Mouse (Mus musculus): Measurements from ENCODE around the gene Gm7358. TPM values are rescaled to one million over a fixed set of nuclear protein-coding genes. Genes with fewer than 3 reads are reported as not detected.
"Not testable (repeated sequence)": the region's sequence is repeated elsewhere in the genome, so short reads cannot be mapped to it uniquely, and the experiment has no call there.

Gene Gm7358
- polyA plus RNA-seq, 1 experiment from 2014 or later = not detected

DNA sequence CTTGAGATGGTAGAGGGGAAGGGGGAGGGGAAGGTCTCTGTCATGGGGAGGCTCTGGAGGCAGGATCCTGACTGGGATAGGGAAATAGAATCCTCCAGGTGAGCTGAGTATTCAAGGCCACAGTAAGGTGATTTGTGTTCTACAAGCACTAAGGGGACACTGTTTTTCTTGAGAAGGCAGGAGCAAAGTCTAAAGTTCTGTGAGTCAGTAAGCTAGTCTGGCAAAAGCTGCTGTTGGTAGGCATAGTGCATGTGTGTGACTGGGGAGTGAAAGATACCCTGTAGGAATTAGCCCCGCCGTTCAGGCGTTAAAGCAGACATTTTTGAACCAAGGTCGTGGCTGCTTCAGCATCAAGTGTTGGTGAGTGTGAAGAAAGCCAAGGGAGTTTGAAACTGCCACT is 23.2 kb downstream of the Gm7358 start:
- not testable (repeated sequence) for H3K9me3 ChIP-seq (ENCODE audit: control insufficient read depth, low read length); ATAC-seq (ENCODE audit: insufficient number of reproducible peaks, insufficient read depth, low FRiP score, low read depth); H3K36me3 ChIP-seq (ENCODE audit: control insufficient read depth, insufficient read depth, low read length); H3K4me3 ChIP-seq (ENCODE audit: control insufficient read depth in 1 of 2, insufficient read depth in 1 of 2, low read depth in 1 of 2, low read length in 2 of 2); H3K4me2 ChIP-seq (ENCODE audit: low read length); H3K27me3 ChIP-seq (ENCODE audit: control insufficient read depth, insufficient read depth, low read length); H3K27ac ChIP-seq (replicated peaks in 1 of 2; ENCODE audit: control insufficient read depth in 1 of 2, insufficient read depth in 1 of 2, low read depth in 2 of 2, low read length in 2 of 2); H3K4me1 ChIP-seq (ENCODE audit: control insufficient read depth in 2 of 2, insufficient read depth in 2 of 2, low read length in 2 of 2); H3K9ac ChIP-seq (ENCODE audit: low read length)
- WGBS = 82% methylated on average over 4 of the region's 4 CpGs

Other genes starting within 250 kb of the Gm7358 start
- not detected in 2 replicates for gene Gm7168, start 111.2 kb downstream of the Gm7358 start, polyA plus RNA-seq (2014; fragmentation: Nextera tagmentation; extraction: Ambion mirVana)
- not detected in 2 replicates for gene Gm7356, start 55.8 kb downstream of the Gm7358 start, polyA plus RNA-seq (2014; fragmentation: Nextera tagmentation; extraction: Ambion mirVana)
- gene Dact2, start 144.8 kb upstream of the Gm7358 start, polyA plus RNA-seq (2014; fragmentation: Nextera tagmentation; extraction: Ambion mirVana) = 2.4 and 3.1 TPM in 2 replicates
- gene Smoc2, start 220.0 kb upstream of the Gm7358 start, polyA plus RNA-seq (2014; fragmentation: Nextera tagmentation; extraction: Ambion mirVana) = 28.0 and 52.3 TPM in 2 replicates

Data from heart, embryonic 14.5 days (tissue).